Mouse (Mus musculus) layer of hippocampus, adult 11-12 months (tissue): Measurements from ENCODE around the gene Epo.
A peak's percentile ranks its signal among the peaks of the same experiment; 100 is the strongest.

Experiments
- DNase-seq: peaks from one replicate; pipeline ENCODE4 v3.0.0; 2022; ENCODE audit warnings: low spot score

Gene Epo

DNA sequence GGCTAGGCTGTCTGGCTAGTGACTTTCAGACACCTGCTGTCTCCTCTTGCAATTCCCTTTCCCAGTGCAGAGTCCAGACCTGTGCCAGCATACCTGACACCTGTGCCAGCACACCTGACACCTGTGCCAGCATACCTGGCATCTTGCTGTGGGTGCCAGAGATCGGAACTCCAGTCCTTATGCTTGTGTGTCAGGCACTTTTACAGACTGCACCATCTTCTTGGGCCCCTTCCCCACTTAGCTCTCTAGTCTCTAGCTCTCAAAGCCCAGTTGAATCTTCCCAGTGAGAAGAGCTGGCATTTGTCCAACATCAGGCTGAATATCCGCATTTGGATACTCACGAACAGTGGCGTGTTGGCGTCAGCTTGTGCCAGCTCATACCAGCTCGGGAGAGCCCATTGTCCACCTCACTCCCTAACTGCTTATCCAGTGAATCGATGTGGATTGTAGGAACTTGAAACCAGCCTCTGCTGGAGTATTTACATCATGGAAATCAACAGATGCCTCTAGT lies 6.3 kb upstream of the Epo start:
- DNase-seq, result no peak

- DNase-seq, result no peak
These were observed 4.4 kb upstream of the Epo start for GRCm38 (mm10) chr5:137537461-137537860.

DNA sequence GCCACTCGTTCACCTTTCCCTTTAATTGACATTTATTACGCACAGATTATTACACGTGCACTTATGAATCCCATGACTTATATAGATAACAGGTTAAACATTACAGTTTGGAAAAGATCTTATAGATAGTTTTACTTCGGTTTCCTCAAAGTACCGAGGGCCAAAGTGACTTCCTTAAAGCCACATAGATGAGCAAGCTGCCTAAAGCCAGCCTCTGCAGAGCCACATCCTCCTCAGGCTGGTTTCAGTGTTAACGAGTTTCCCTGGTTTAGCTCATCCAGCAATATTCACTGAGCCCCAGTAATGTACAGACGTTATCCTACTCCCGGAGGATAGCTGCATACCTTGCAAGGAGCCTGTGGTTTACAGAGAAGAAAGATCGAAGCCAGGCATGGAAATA lies 2.3 kb upstream of the Epo start:
- no peak for DNase-seq

DNA sequence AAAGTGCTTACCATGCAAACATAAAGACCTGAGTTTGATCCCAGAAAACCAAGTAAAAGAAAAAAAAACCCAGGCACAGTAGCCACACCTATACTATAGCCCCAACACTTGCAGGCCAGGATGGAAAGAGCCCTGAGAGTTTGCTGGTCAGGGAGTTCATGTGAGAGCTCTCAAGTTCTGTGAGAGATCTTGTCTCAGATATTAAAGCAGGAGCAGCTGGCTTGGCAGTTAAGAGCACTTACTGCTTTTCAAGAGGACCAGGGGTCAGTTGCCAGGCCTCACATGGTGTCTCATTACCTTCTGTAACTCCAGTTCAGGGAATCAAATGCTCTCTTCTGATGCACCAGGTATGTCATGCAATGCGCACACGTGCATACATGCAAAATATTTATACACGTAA lies 1.7 kb upstream of the Epo start:
- DNase-seq, result no peak

- DNase-seq, result no peak
These were observed 280 bp downstream of the Epo start for GRCm38 (mm10) chr5:137532808-137533116.

GRCm38 (mm10) chr5:137532131-137532807 lies 773 bp downstream of the Epo start:
- DNase-seq, result no peak

GRCm38 (mm10) chr5:137531414-137532130 lies 1.5 kb downstream of the Epo start:
- peak; percentile 70 for DNase-seq

DNA sequence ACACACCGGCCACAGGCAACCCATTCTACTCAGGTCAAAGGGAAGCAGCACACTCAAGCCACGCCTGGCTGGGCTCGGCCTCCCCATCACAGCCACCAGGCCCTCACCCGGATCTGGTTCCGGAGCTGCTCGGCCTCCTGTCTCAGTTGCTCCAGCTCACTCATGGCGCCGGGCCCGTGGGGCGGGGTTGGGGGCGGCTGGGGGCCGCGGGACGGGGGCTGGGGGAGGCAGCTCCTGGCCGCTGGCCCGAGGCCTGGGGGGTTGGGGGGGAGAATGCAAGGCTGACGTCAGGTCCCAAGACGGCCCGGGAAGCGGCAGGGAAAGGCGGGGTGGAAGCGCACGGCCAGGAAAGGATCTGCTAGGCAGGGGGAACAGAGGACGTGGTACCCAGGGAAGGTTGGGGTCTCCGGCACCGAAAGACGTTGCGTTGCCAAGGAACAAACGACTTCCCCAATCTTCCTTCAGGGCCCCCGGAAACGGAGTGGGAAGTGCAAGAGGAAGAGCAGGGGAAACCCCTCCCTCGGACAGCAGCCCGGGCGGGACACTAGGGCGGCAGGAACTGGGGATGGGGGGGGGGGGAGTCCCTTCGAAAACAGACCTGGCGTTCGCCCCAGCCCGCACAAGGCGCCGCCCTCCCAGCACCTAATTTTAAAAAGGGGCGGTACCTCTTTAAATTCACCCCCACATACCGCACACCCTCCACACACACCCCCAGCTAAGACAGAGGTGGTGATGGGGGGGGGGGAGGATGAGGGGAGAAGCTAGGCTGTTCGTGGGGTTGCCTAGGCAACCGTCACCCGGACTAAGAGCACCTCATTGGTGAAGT lies 2.2 kb downstream of the Epo start:
- peak; percentile 81 for DNase-seq

DNA sequence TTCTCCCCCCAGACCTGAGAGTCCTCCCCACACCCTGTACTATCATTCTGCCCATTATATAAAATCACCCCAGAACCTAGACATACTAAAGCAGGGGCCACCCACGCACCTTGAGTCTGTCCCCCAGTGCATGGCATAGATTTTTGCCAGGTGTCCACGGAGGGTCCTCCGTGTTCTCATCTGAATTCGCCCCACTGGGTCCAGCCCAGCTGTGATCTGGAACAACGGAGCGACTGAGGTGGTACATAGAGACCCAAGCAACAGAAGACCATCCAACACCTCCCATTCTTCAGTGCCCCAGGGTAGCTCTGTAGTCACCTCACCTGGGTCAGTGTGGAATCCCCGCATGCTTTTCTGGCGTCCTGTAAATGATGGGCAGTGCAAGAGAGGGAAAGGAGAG lies 3.0 kb downstream of the Epo start:
- DNase-seq, result no peak

GRCm38 (mm10) chr5:137529221-137529995 lies 3.6 kb downstream of the Epo start:
- DNase-seq, result peak; percentile 26

GRCm38 (mm10) chr5:137528247-137528968 lies 4.6 kb downstream of the Epo start:
- DNase-seq, result no peak

GRCm38 (mm10) chr5:137527413-137527812 lies 5.6 kb downstream of the Epo start:
- DNase-seq, result no peak

DNA sequence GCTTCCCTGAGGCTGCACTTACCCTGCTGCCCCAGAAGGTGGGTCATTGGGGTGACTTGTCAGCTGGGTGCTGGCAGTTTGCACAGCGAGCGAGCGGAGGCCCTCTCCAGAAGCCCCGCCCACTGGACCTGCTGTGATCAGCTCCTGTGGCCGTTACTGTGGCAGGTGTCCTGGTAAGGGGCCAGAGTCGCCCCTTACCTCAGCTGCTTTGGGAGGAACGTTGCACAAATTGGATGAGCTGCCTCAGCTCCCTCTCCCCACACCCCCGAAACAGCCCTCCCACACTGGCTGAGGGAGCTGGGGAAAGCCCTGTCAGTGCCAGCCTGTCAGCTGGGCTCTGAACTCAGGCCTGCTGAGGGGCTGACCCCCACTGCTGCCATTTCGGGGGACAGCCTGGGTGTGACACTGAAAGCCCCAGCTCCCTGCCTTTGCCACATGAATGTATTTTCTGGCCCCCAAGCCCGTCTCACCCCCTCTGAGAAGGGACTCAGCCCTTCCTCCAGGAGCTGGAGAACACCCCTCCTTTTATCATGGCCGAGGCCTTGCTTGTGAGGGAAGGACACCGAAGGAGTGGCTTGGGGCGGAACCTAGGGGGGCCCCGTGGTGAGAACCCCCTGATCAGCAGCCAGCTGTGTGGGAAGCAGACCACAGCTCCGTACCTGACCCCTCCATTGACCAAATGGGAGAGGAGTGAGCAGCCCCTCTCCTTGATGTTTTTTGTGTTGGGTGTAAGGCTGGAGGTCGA lies 6.7 kb downstream of the Epo start:
- no peak for DNase-seq

- no peak for DNase-seq
These were observed 7.5 kb downstream of the Epo start for GRCm38 (mm10) chr5:137525511-137525910.

GRCm38 (mm10) chr5:137524671-137525070 lies 8.4 kb downstream of the Epo start:
- no peak for DNase-seq

GRCm38 (mm10) chr5:137524251-137524515 lies 8.9 kb downstream of the Epo start:
- DNase-seq, result no peak

DNA sequence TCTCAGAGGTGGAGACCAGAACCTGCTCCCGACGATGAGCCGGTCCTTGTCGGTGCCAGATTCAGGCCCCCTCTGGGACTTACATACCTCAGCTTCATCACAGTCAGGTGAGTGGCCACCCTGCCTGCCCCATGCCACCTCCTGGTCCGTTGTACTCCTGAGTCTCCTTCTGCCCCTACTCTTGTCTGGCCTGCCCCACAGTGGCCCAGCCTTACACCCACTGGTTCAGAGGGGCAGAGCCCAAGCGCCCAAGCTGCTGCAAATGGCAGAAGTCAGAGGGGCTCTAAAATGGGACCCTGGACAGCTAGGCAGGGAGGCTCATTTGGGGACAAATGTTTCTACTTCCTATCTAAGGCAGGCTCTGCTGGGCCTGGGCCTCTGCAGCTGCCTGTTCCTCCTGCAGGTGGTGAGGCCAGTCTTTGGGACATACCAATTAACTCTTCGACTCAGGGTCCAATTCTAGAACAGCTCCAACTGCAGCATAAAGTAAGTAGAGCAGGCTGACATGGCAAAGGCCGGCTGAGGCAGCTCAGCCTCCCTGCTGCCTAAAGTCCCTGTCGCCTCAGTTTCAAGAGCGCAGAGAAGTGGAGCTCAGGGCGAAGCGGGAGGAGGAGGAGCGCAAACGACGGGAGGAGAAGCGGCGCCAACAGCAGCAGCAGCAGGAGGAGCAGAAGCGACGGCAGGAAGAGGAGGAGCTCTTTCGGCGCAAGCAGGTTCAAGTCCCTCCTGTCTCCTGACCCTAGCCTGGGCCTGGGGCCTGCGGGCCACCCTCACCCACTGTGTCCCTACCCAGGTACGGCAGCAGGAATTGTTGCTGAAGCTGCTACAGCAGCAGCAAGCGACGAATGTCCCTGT lies 9.4 kb downstream of the Epo start:
- DNase-seq, result no peak

- DNase-seq, result no peak
These were observed 10.3 kb downstream of the Epo start for GRCm38 (mm10) chr5:137522711-137523110.

- no peak for DNase-seq
These were observed 11.2 kb downstream of the Epo start for GRCm38 (mm10) chr5:137521861-137522260.
